Comparison of ENCODE assay signal across 8 mouse cellular contexts in the genomic region with DNA sequence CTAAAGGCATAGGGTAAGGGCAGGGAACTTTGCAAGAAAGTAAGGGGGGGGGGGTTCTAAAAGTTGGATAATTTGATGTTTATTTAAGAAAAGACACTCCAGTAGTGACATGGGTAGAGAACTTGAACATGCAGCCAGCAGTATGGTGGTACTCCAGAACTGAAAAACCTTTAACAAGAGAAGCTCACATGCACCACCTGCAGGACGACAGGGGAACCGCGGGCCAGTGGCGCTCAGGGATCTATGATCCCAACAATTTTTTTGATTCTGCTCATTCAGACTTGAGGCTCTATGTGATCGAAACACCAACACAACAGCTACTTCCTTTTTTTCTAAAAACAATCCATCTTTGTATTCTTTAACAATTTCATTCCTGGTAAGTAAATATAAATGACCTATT.
A peak's percentile ranks its signal among the peaks of the same experiment; 100 is the strongest.
DNase-seq lines count a peak whose midpoint lies in the region; ATAC-seq lines count a peak whose summit lies in the region.

No protein-coding gene starts in this region.

- WGBS in heart, embryonic 12.5 days = 27% methylated on average over 5 of the region's 5 CpGs

- no peak overlapping the region for H3K4me2 ChIP-seq in heart, embryonic 12.5 days

- no peak overlapping the region for H3K27ac ChIP-seq in heart, embryonic 12.5 days (ENCODE audit: poor library complexity, severe bottlenecking)

- peak; percentile 21 to 84 for DNase-seq in heart, adult 18-20 months
- peak; percentile 18 for DNase-seq in T-cell, adult 2 months (ENCODE audit: low spot score)
- peak; percentile 79 to 86 for DNase-seq in cerebellum, postnatal 25 days
- peak; percentile 74 for DNase-seq in gastrocnemius, postnatal 10 days
- peak; percentile 30 for DNase-seq in layer of hippocampus, adult 9-11 months
- peak; percentile 21 to 70 for DNase-seq in spleen, postnatal 10 days (ENCODE audit: low spot score in 2 of 2)

- H3K4me3 ChIP-seq in heart, embryonic 12.5 days = no peak overlapping the region

- H3K36me3 ChIP-seq in heart, embryonic 12.5 days = no peaks in the 10 kb centered on the region

- no peaks in the 10 kb centered on the region for H3K27me3 ChIP-seq in heart, embryonic 12.5 days (replicated peaks)

- no peaks in the 10 kb centered on the region for H3K9me3 ChIP-seq in heart, embryonic 12.5 days (replicated peaks)

- H3K4me1 ChIP-seq in heart, embryonic 12.5 days (replicated peaks) = no peaks in the 10 kb centered on the region

- no peak overlapping the region for H3K9ac ChIP-seq in heart, embryonic 12.5 days

- no peak for ATAC-seq in heart, embryonic 12.5 days (ENCODE audit: insufficient number of reproducible peaks, low FRiP score)
- ATAC-seq in megakaryocyte, adult 5-6 weeks (ENCODE audit: poor library complexity, severe bottlenecking) = peak; percentile 78

Comparison
In these comparisons a context has a peak if more than half of its experiments do, and no peak if none do; other contexts are left out.
1. DNase-seq: peak in every context shown above with its lines; median percentile 82 in cerebellum, postnatal 25 days; 74 in gastrocnemius, postnatal 10 days; 52 in heart, adult 18-20 months; 46 in spleen, postnatal 10 days; 30 in layer of hippocampus, adult 9-11 months; 18 in T-cell, adult 2 months.